In genomic region chrX:38180656-38181607, GRCm38 (mm10) we compare ENCODE assay signal across 8 mouse cellular contexts. TPM values are rescaled to one million over a fixed set of nuclear protein-coding genes. Genes with fewer than 3 reads are reported as not detected.
DNase-seq lines count a peak whose midpoint lies in the region; ATAC-seq and TF ChIP-seq lines count a peak whose summit lies in the region.

No protein-coding gene starts in this region.

- H3K4me2 ChIP-seq in forebrain, embryonic 11.5 days (ENCODE audit: low read depth, low read length, severe bottlenecking) = peak overlapping the region; percentile 54
- peak overlapping the region; percentile 72 for H3K4me2 ChIP-seq in hindbrain, embryonic 16.5 days (ENCODE audit: low read length)

- H3K27me3 ChIP-seq in forebrain, embryonic 11.5 days (ENCODE audit: control insufficient read depth, insufficient read depth, low read length) = no peaks in the 10 kb centered on the region
- no peaks in the 10 kb centered on the region for H3K27me3 ChIP-seq in hindbrain, embryonic 16.5 days (replicated peaks; ENCODE audit: control insufficient read depth, insufficient read depth, low read length)
- no peaks in the 10 kb centered on the region for H3K27me3 ChIP-seq in small intestine, adult 2 months (ENCODE audit: control insufficient read depth, insufficient read depth, low read length)

- TF ChIP-seq POLR2A in bone marrow, adult 2 months (IDR thresholded peaks at IDR 0.05; ENCODE audit: borderline replicate concordance, control insufficient read depth, low read depth, low read length) = no peak
- TF ChIP-seq POLR2A in small intestine, adult 2 months (IDR thresholded peaks at IDR 0.05; ENCODE audit: low read depth, low read length) = no peak

- WGBS in bone marrow, adult 2 months = 16% methylated on average over 37 of the region's 38 CpGs
- 26% methylated on average over 37 of the region's 38 CpGs for WGBS in forebrain, embryonic 11.5 days
- WGBS in hindbrain, embryonic 16.5 days = 18% methylated on average over 37 of the region's 38 CpGs
- WGBS in small intestine, adult 2 months = 15% methylated on average over 37 of the region's 38 CpGs

- no peaks in the 10 kb centered on the region; the same call in 1 of the 2 replicates for H3K9me3 ChIP-seq in forebrain, embryonic 11.5 days (ENCODE audit: control insufficient read depth, low read length)
- peaks cover 3% of the 10 kb centered on the region for H3K9me3 ChIP-seq in hindbrain, embryonic 16.5 days (ENCODE audit: control insufficient read depth, low read length)

- H3K36me3 ChIP-seq in forebrain, embryonic 11.5 days (ENCODE audit: control insufficient read depth, insufficient read depth, low read length) = no peaks in the 10 kb centered on the region
- H3K36me3 ChIP-seq in hindbrain, embryonic 16.5 days (ENCODE audit: control insufficient read depth, insufficient read depth, low read length) = no peaks in the 10 kb centered on the region
- H3K36me3 ChIP-seq in small intestine, adult 2 months (ENCODE audit: control insufficient read depth, insufficient read depth, low read length) = no peaks in the 10 kb centered on the region

- no peaks in the 10 kb centered on the region for H3K4me1 ChIP-seq in bone marrow, adult 2 months (ENCODE audit: control insufficient read depth, insufficient read depth, low read length)
- no peaks in the 10 kb centered on the region for H3K4me1 ChIP-seq in forebrain, embryonic 11.5 days (replicated peaks; ENCODE audit: control insufficient read depth, insufficient read depth, low read length)
- H3K4me1 ChIP-seq in hindbrain, embryonic 16.5 days (ENCODE audit: control insufficient read depth, insufficient read depth, low read depth, low read length) = no peaks in the 10 kb centered on the region
- H3K4me1 ChIP-seq in small intestine, adult 2 months (ENCODE audit: control insufficient read depth, insufficient read depth, insufficient read length, low read length) = peaks cover 2% of the 10 kb centered on the region; the same call in 1 of the 2 replicates

- peak; percentile 45 to 78 for DNase-seq in adrenal gland, adult (ENCODE audit: inconsistent age in 2 of 2, low spot score in 1 of 2)
- DNase-seq in adrenal gland, postnatal 4 days (ENCODE audit: low spot score in 2 of 2) = no peak
- peak; percentile 63 for DNase-seq in forebrain, embryonic 11.5 days (ENCODE audit: low spot score)
- DNase-seq in lung, postnatal 36 days = peak; percentile 12
- no peak for DNase-seq in urinary bladder, postnatal 10 days (ENCODE audit: low spot score)

- peak overlapping the region; percentile 24 for H3K4me3 ChIP-seq in bone marrow, adult 2 months (replicated peaks; ENCODE audit: control insufficient read depth, low read depth, low read length)
- peak overlapping the region; percentile 33 for H3K4me3 ChIP-seq in forebrain, embryonic 11.5 days (ENCODE audit: low read depth, low read length)
- H3K4me3 ChIP-seq in hindbrain, embryonic 16.5 days (ENCODE audit: low read length) = peak overlapping the region; percentile 47
- H3K4me3 ChIP-seq in small intestine, adult 2 months (ENCODE audit: low read depth, low read length) = peak overlapping the region; percentile 59

- no peak overlapping the region for H3K27ac ChIP-seq in bone marrow, adult 2 months (ENCODE audit: control insufficient read depth, insufficient read depth, low read depth, low read length, poor library complexity)
- H3K27ac ChIP-seq in forebrain, embryonic 11.5 days (ENCODE audit: low read depth, low read length) = no peak overlapping the region
- H3K27ac ChIP-seq in hindbrain, embryonic 16.5 days (ENCODE audit: low read depth, low read length) = no peak overlapping the region
- H3K27ac ChIP-seq in small intestine, adult 2 months (ENCODE audit: insufficient read depth, low read depth, low read length) = no peak overlapping the region

- H3K9ac ChIP-seq in forebrain, embryonic 11.5 days (ENCODE audit: low read length) = peak overlapping the region; percentile 37; the same call in 1 of the 2 replicates
- H3K9ac ChIP-seq in hindbrain, embryonic 16.5 days (ENCODE audit: low read depth, low read length) = peak overlapping the region; percentile 54

- ATAC-seq in forebrain, embryonic 11.5 days (replicated peaks; ENCODE audit: low FRiP score) = peak; percentile 67
- ATAC-seq in hindbrain, embryonic 16.5 days = peak; percentile 73

- TF ChIP-seq CTCF in bone marrow, adult 2 months (IDR thresholded peaks at IDR 0.05; ENCODE audit: control insufficient read depth, insufficient read depth, low read length) = no peak
- no peak for TF ChIP-seq CTCF in small intestine, adult 2 months (IDR thresholded peaks at IDR 0.05; ENCODE audit: extremely low read depth, insufficient read length, insufficient replicate concordance, low read depth, low read length)

RNA-seq across cellular contexts. Expression of gene Zbtb33, which starts 8.7 kb away (rescaled TPM):
- total RNA-seq in adrenal gland, postnatal 4 days (2021) = 10 to 100 TPM; 32.0 to 34.8 TPM
- polyA plus RNA-seq in bone marrow, adult 2 months (2011; ENCODE audit: insufficient read depth, insufficient read length, low replicate concordance, missing spikeins) = 1.2 and 4.6 TPM in 2 replicates
- polyA plus RNA-seq in forebrain, embryonic 11.5 days (2014; fragmentation: Nextera tagmentation; extraction: Ambion mirVana) = 7.5 and 10.5 TPM in 2 replicates
- 3.4 and 4.3 TPM in 2 replicates for polyA plus RNA-seq in hindbrain, embryonic 16.5 days (2015; fragmentation: Nextera tagmentation; extraction: Ambion mirVana)
- 0.88 and 1.4 TPM in 2 replicates for polyA plus RNA-seq in small intestine, adult 2 months (2012; rRNA removed)

RNA-seq across cellular contexts. Expression of gene Rhox13, which starts 59.9 kb away (rescaled TPM):
- not detected for total RNA-seq in adrenal gland, postnatal 4 days (2021)
- polyA plus RNA-seq in bone marrow, adult 2 months (2011; ENCODE audit: insufficient read depth, insufficient read length, low replicate concordance, missing spikeins) = not detected in 2 replicates
- polyA plus RNA-seq in forebrain, embryonic 11.5 days (2014; fragmentation: Nextera tagmentation; extraction: Ambion mirVana) = not detected in 2 replicates
- polyA plus RNA-seq in hindbrain, embryonic 16.5 days (2015; fragmentation: Nextera tagmentation; extraction: Ambion mirVana) = not detected in 2 replicates
- not detected in 2 replicates for polyA plus RNA-seq in small intestine, adult 2 months (2012; rRNA removed)

Comparison
In these comparisons a context has a peak if more than half of its experiments do, and no peak if none do; other contexts are left out.
1. DNase-seq: peak in adrenal gland, adult (2 of 2), forebrain, embryonic 11.5 days (single experiment) and lung, postnatal 36 days (single experiment); none in adrenal gland, postnatal 4 days (0 of 2) and urinary bladder, postnatal 10 days (single experiment).
2. Peak in every context shown above with its lines, with median percentiles within 50 percentile points of each other: H3K4me3 ChIP-seq.